ENCODE assay signal across 9 mouse cellular contexts in the genomic region with DNA sequence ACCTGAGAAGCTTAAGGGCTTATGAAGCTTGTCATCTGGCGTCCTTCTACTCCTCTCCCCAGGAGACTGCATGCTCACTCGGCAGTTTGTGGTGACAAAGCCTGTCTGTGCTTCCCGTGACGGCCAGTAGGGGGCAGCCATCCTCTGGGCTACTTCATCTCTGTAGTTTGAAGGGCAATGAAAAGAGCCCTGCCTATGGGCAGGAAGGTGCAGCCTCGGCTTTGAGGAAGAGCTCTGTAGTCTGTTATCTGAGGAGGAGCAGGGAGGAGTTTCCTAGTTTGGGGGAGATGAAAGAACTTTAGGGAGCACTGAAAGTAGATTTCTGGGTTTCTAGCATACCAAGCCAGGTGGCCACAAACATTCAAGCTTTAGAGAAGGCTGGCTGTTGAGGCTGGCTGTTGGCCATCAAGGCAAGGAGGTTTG. TPM values are rescaled to one million over a fixed set of nuclear protein-coding genes. Genes with fewer than 3 reads are reported as not detected.
DNase-seq lines count a peak whose midpoint lies in the region; ATAC-seq lines count a peak whose summit lies in the region.
"Had no signal": no experiment of that assay in that cellular context is flagged by ENCODE, and none has a peak within 500 bp of the region (broad histone marks: within the 10 kb centered on the region; RNA-seq: fewer than 3 reads in every experiment).

No protein-coding gene starts in this region.

- peaks cover 48% of the 10 kb centered on the region for H3K27me3 ChIP-seq in midbrain, embryonic 11.5 days (ENCODE audit: control insufficient read depth, insufficient read depth, low read length)
- H3K27me3 ChIP-seq in midbrain, embryonic 13.5 days, result peaks cover 86% of the 10 kb centered on the region
- H3K27me3 ChIP-seq in embryonic facial prominence, embryonic 14.5 days (replicated peaks; ENCODE audit: control insufficient read depth, insufficient read depth, low read length), result peaks cover 67% of the 10 kb centered on the region
- H3K27me3 ChIP-seq in liver, embryonic 13.5 days, result peaks cover 88% of the 10 kb centered on the region

- no peaks in the 10 kb centered on the region for H3K9me3 ChIP-seq in midbrain, embryonic 11.5 days (ENCODE audit: control insufficient read depth, low read length)
- H3K9me3 ChIP-seq in midbrain, embryonic 13.5 days, result no peaks in the 10 kb centered on the region
- H3K9me3 ChIP-seq in embryonic facial prominence, embryonic 14.5 days (ENCODE audit: control insufficient read depth, low read length), result no peaks in the 10 kb centered on the region
- no peaks in the 10 kb centered on the region for H3K9me3 ChIP-seq in liver, embryonic 13.5 days (replicated peaks)
- H3K9me3 ChIP-seq: neural tube, embryonic 13.5 days had no signal

- ATAC-seq in midbrain, embryonic 11.5 days (ENCODE audit: low FRiP score), result no peak
- ATAC-seq in midbrain, embryonic 13.5 days, result no peak
- peak; percentile 38; the same call in 1 of the 2 replicates for ATAC-seq in embryonic facial prominence, embryonic 14.5 days (ENCODE audit: low read depth)
- ATAC-seq in liver, embryonic 13.5 days (ENCODE audit: low read depth), result peak; percentile 44

- DNase-seq in midbrain, embryonic 11.5 days (ENCODE audit: low spot score, missing footprints), result peak; percentile 94
- peak; percentile 31 for DNase-seq in T-cell, adult 2 months (ENCODE audit: low spot score)
- DNase-seq in embryonic facial prominence, embryonic 14.5 days (ENCODE audit: low spot score), result peak; percentile 38
- DNase-seq in kidney, adult 8-10 months, result peak; percentile 45 to 78
- DNase-seq in liver, embryonic 13.5 days, result peak; percentile 74
- peak; percentile 68 for DNase-seq in retina, adult 2 months (ENCODE audit: low read depth, low spot score)
- peak; percentile 36 for DNase-seq in yolk sac, embryonic 10.5 days (ENCODE audit: low spot score)

- no peak overlapping the region for H3K9ac ChIP-seq in midbrain, embryonic 11.5 days (ENCODE audit: low read length)
- H3K9ac ChIP-seq in midbrain, embryonic 13.5 days (replicated peaks), result no peak overlapping the region
- no peak overlapping the region for H3K9ac ChIP-seq in embryonic facial prominence, embryonic 14.5 days (ENCODE audit: low read depth, low read length)
- no peak overlapping the region for H3K9ac ChIP-seq in liver, embryonic 13.5 days
- H3K9ac ChIP-seq: neural tube, embryonic 13.5 days had no signal

- 9% methylated on average over 5 of the region's 5 CpGs for WGBS in midbrain, embryonic 11.5 days
- WGBS in midbrain, embryonic 13.5 days, result 6% methylated on average over 5 of the region's 5 CpGs
- WGBS in embryonic facial prominence, embryonic 14.5 days, result 4% methylated on average over 5 of the region's 5 CpGs
- WGBS in liver, embryonic 13.5 days (ENCODE audit: insufficient replicate concordance), result 4% methylated on average over 5 of the region's 5 CpGs

- H3K36me3 ChIP-seq in midbrain, embryonic 11.5 days (ENCODE audit: control insufficient read depth, insufficient read depth, low read length), result no peaks in the 10 kb centered on the region
- H3K36me3 ChIP-seq in midbrain, embryonic 13.5 days, result no peaks in the 10 kb centered on the region; the same call in 1 of the 2 replicates
- H3K36me3 ChIP-seq in embryonic facial prominence, embryonic 14.5 days (ENCODE audit: control insufficient read depth, insufficient read depth, low read length), result no peaks in the 10 kb centered on the region
- peaks cover 7% of the 10 kb centered on the region for H3K36me3 ChIP-seq in liver, embryonic 13.5 days
- H3K36me3 ChIP-seq: neural tube, embryonic 13.5 days had no signal

- H3K4me3 ChIP-seq in midbrain, embryonic 11.5 days (ENCODE audit: low read depth, low read length), result no peak overlapping the region
- H3K4me3 ChIP-seq in midbrain, embryonic 13.5 days (replicated peaks), result no peak overlapping the region
- H3K4me3 ChIP-seq in embryonic facial prominence, embryonic 14.5 days (ENCODE audit: low read depth, low read length), result no peak overlapping the region
- no peak overlapping the region for H3K4me3 ChIP-seq in liver, embryonic 13.5 days (replicated peaks)
- H3K4me3 ChIP-seq: neural tube, embryonic 13.5 days had no signal

- peaks cover 16% of the 10 kb centered on the region for H3K4me1 ChIP-seq in midbrain, embryonic 11.5 days (ENCODE audit: control insufficient read depth, insufficient read depth, low read length)
- peaks cover 26% of the 10 kb centered on the region for H3K4me1 ChIP-seq in midbrain, embryonic 13.5 days (replicated peaks)
- peaks cover 16% of the 10 kb centered on the region for H3K4me1 ChIP-seq in embryonic facial prominence, embryonic 14.5 days (ENCODE audit: control insufficient read depth, insufficient read depth, low read length)
- H3K4me1 ChIP-seq in liver, embryonic 13.5 days (replicated peaks), result peaks cover 50% of the 10 kb centered on the region

- H3K27ac ChIP-seq in midbrain, embryonic 11.5 days (ENCODE audit: low read depth, low read length), result no peak overlapping the region
- H3K27ac ChIP-seq in midbrain, embryonic 13.5 days, result no peak overlapping the region
- no peak overlapping the region for H3K27ac ChIP-seq in embryonic facial prominence, embryonic 14.5 days (replicated peaks; ENCODE audit: low read depth, low read length)
- no peak overlapping the region for H3K27ac ChIP-seq in liver, embryonic 13.5 days
- H3K27ac ChIP-seq: neural tube, embryonic 13.5 days had no signal

- H3K4me2 ChIP-seq in midbrain, embryonic 11.5 days, result no peak overlapping the region
- H3K4me2 ChIP-seq in midbrain, embryonic 13.5 days (replicated peaks), result no peak overlapping the region
- H3K4me2 ChIP-seq in embryonic facial prominence, embryonic 14.5 days (ENCODE audit: low read depth, low read length), result no peak overlapping the region
- H3K4me2 ChIP-seq in liver, embryonic 13.5 days, result no peak overlapping the region
- H3K4me2 ChIP-seq: neural tube, embryonic 13.5 days had no signal

RNA-seq across cellular contexts. Expression of a gene that starts 18.0 kb away (rescaled TPM):
- polyA plus RNA-seq in midbrain, embryonic 11.5 days (2014; fragmentation: Nextera tagmentation; extraction: Ambion mirVana), result 1.4 and 1.6 TPM in 2 replicates
- polyA plus RNA-seq in midbrain, embryonic 13.5 days (2015; fragmentation: Nextera tagmentation; extraction: Ambion mirVana), result 2.2 and 3.6 TPM in 2 replicates
- polyA plus RNA-seq in embryonic facial prominence, embryonic 14.5 days (2014; fragmentation: Nextera tagmentation; extraction: Ambion mirVana), result 2.5 and 3.4 TPM in 2 replicates
- polyA plus RNA-seq in liver, embryonic 13.5 days (2015; fragmentation: Nextera tagmentation; extraction: Ambion mirVana), result not detected in 2 replicates

RNA-seq across cellular contexts. Expression of a gene that starts 29.9 kb away (rescaled TPM):
- 16.3 and 18.6 TPM in 2 replicates for polyA plus RNA-seq in midbrain, embryonic 11.5 days (2014; fragmentation: Nextera tagmentation; extraction: Ambion mirVana)
- 2.6 and 3.3 TPM in 2 replicates for polyA plus RNA-seq in midbrain, embryonic 13.5 days (2015; fragmentation: Nextera tagmentation; extraction: Ambion mirVana)
- polyA plus RNA-seq in embryonic facial prominence, embryonic 14.5 days (2014; fragmentation: Nextera tagmentation; extraction: Ambion mirVana), result 14.3 and 17.0 TPM in 2 replicates
- polyA plus RNA-seq in liver, embryonic 13.5 days (2015; fragmentation: Nextera tagmentation; extraction: Ambion mirVana), result 138 and 178 TPM in 2 replicates

RNA-seq across cellular contexts. Expression of a gene that starts 41.7 kb away (rescaled TPM):
- 38.1 and 43.1 TPM in 2 replicates for polyA plus RNA-seq in midbrain, embryonic 11.5 days (2014; fragmentation: Nextera tagmentation; extraction: Ambion mirVana)
- 53.6 and 54.5 TPM in 2 replicates for polyA plus RNA-seq in midbrain, embryonic 13.5 days (2015; fragmentation: Nextera tagmentation; extraction: Ambion mirVana)
- polyA plus RNA-seq in embryonic facial prominence, embryonic 14.5 days (2014; fragmentation: Nextera tagmentation; extraction: Ambion mirVana), result 55.5 and 55.7 TPM in 2 replicates
- polyA plus RNA-seq in liver, embryonic 13.5 days (2015; fragmentation: Nextera tagmentation; extraction: Ambion mirVana), result 46.8 and 51.5 TPM in 2 replicates

RNA-seq across cellular contexts. Expression of a gene that starts 46.1 kb away (rescaled TPM):
- 0.15 TPM in 1 of 2 replicates, not detected in the other for polyA plus RNA-seq in midbrain, embryonic 11.5 days (2014; fragmentation: Nextera tagmentation; extraction: Ambion mirVana)
- polyA plus RNA-seq in midbrain, embryonic 13.5 days (2015; fragmentation: Nextera tagmentation; extraction: Ambion mirVana), result not detected in 2 replicates
- 0.48 and 1.6 TPM in 2 replicates for polyA plus RNA-seq in embryonic facial prominence, embryonic 14.5 days (2014; fragmentation: Nextera tagmentation; extraction: Ambion mirVana)
- polyA plus RNA-seq in liver, embryonic 13.5 days (2015; fragmentation: Nextera tagmentation; extraction: Ambion mirVana), result 0.23 and 0.24 TPM in 2 replicates
- polyA plus RNA-seq: neural tube, embryonic 13.5 days had no signal

Comparison
In these comparisons a context has a peak if more than half of its experiments do, and no peak if none do; other contexts are left out.
1. ATAC-seq: peak in embryonic facial prominence, embryonic 14.5 days (single experiment) and liver, embryonic 13.5 days (single experiment); none in midbrain, embryonic 11.5 days (single experiment) and midbrain, embryonic 13.5 days (single experiment).
2. DNase-seq: peak in every context shown above with its lines; median percentile 94 in midbrain, embryonic 11.5 days; 74 in liver, embryonic 13.5 days; 68 in retina, adult 2 months; 62 in kidney, adult 8-10 months; 38 in embryonic facial prominence, embryonic 14.5 days; 36 in yolk sac, embryonic 10.5 days; 31 in T-cell, adult 2 months.